Mouse (Mus musculus): Measurements from ENCODE around the gene Snx10. TPM values are rescaled to one million over a fixed set of nuclear protein-coding genes. Genes with fewer than 3 reads are reported as not detected.

Gene Snx10
- polyA plus RNA-seq, 2 experiments = 5.7 to 11.2 TPM

DNA sequence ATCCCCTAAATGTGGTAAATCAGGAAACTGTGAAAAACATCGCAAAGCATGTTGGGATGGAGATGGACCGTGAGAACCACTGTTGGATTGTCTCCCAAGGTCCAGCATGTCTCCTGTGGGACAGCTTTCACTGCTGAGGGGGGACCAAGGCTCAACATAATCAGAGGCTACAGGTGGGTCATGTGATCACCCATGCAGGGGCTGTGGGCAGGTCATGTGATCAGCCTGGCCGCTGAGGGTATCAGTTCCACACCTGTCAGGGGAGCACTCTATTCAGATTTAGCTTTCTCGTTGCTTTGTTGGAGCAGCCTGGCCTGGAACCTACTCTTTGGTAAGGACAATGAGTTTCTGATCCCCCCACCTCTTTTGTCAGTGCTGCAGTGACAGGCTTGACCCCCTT, 18.4 kb downstream of the Snx10 start:
- no peak overlapping the region for H3K4me3 ChIP-seq (replicated peaks; ENCODE audit: low read length)
- TF ChIP-seq POLR2A (IDR thresholded peaks at IDR 0.05; ENCODE audit: borderline replicate concordance, extremely low read depth, insufficient read depth, insufficient read length) = no peak
- H3K9ac ChIP-seq (ENCODE audit: low read depth, low read length, severe bottlenecking) = no peak overlapping the region
- DNase-seq (ENCODE audit: low spot score) (no peak), ATAC-seq (ENCODE audit: low FRiP score, low read depth) (no peak)
- no peak overlapping the region for H3K4me2 ChIP-seq (replicated peaks; ENCODE audit: low read depth, low read length, severe bottlenecking)
- WGBS = 85% methylated on average over 4 of the region's 4 CpGs
- no peaks in the 10 kb centered on the region for H3K9me3 ChIP-seq (ENCODE audit: control insufficient read depth, low read length)
- no peaks in the 10 kb centered on the region for H3K36me3 ChIP-seq (ENCODE audit: control insufficient read depth, insufficient read depth, low read length)
- H3K4me1 ChIP-seq (ENCODE audit: control insufficient read depth, insufficient read depth, low read length) = peaks cover 7% of the 10 kb centered on the region; the same call in 1 of the 2 replicates
- no peak overlapping the region for H3K27ac ChIP-seq (replicated peaks; ENCODE audit: low read depth, low read length)
- no peaks in the 10 kb centered on the region for H3K27me3 ChIP-seq (ENCODE audit: control insufficient read depth, insufficient read depth, low read length)

DNA sequence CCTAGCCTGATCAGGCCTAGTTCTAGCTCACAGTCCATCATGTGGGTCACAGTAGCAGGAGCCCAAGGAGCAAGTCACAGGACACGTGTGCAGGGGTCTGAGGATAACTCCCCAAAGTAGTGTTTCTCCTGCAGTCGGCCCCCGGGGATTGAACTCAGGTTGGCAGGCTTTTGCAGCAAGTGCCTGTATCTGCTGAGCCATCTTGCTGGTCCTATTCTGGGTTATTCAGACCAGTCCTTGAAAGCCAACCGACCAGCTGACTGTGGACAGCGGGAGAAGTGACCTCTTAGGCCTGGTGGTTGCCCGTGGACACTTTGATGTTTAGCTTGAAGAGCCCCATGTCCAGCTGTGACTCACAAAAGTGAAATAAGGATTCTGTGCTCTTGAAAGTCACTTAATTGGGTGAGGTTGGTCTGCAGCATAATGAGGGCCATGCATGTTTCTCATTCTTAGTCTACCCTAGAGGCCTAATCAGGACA, 20.0 kb downstream of the Snx10 start:
- 50% methylated on average over 6 of the region's 6 CpGs for WGBS
- no peaks in the 10 kb centered on the region for H3K27me3 ChIP-seq (ENCODE audit: control insufficient read depth, insufficient read depth, low read length)
- no peak overlapping the region for H3K4me2 ChIP-seq (replicated peaks; ENCODE audit: low read depth, low read length, severe bottlenecking)
- no peaks in the 10 kb centered on the region for H3K9me3 ChIP-seq (ENCODE audit: control insufficient read depth, low read length)
- no peak overlapping the region for H3K4me3 ChIP-seq (replicated peaks; ENCODE audit: low read length)
- no peak overlapping the region for H3K27ac ChIP-seq (replicated peaks; ENCODE audit: low read depth, low read length)
- TF ChIP-seq POLR2A (IDR thresholded peaks at IDR 0.05; ENCODE audit: borderline replicate concordance, extremely low read depth, insufficient read depth, insufficient read length) = no peak
- H3K36me3 ChIP-seq (ENCODE audit: control insufficient read depth, insufficient read depth, low read length) = no peaks in the 10 kb centered on the region
- no peak for ATAC-seq (ENCODE audit: low FRiP score, low read depth)
- DNase-seq (ENCODE audit: low spot score) = no peak
- no peak overlapping the region for H3K9ac ChIP-seq (ENCODE audit: low read depth, low read length, severe bottlenecking)
- H3K4me1 ChIP-seq (ENCODE audit: control insufficient read depth, insufficient read depth, low read length) = peaks cover 7% of the 10 kb centered on the region; the same call in 1 of the 2 replicates

DNA sequence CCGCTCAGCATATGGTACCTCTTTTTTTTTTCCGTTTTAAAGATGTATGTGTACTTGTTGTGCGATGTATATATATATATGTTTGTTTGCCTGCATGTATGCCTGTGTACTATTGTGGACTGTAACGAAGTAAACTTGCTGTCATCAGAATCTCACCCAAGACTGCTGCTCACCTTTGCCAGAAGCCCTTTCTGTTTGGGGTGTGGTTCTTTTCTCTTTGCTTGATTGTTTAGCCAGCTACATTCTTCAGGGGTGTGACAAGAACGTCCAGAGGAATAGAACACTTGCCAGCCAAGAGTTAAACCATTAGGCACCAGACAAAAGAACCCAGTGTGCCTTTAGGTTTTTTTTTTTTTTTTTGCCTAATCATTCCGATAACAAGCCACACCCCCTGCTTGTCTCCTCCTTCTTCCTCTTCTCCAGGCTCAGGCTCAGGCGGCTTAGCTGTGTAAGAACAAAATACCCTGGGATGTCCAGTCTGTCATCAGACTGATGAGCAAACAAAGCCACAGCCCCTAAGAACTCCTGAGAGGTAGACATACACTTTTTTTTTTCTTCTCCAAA, 20.5 kb downstream of the Snx10 start:
- ATAC-seq (ENCODE audit: low FRiP score, low read depth) = no peak

DNA sequence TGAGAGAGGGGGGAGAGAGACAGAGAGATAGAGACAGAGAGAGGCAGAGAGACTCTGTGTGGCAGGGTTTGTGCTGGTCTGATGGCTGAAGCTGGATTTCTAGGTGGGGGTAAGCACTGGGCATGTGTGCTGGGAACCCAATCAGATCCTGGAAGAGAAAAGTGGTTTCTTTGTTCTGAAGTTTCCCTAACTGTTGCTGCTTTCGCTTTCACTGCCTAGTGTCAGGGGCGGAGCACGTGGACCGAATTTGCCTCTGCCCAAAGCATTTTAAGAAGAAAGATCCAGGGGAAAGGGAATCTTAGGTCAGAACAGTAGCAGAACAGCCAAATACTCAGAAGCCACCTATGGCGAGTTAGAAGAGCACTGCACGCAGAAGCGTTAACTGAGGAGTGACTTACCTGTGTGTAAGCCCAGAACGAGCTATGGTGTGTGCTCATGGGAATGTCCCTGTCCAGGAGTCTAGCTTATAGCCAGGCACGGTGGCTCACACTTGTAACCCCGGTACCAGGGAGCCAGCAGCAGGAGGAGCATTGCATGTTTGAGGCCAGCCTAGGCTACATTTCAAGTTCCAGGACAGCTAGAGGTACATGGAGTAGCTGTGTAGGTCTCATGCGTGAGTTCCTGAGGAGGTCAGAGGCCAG, 21.6 kb downstream of the Snx10 start:
- Histone ChIP-seq H3K4me2 (replicated peaks; ENCODE audit: low read depth, low read length, severe bottlenecking) (no peak overlapping the region), H3K27me3 (ENCODE audit: control insufficient read depth, insufficient read depth, low read length) (no peaks in the 10 kb centered on the region), H3K4me1 (ENCODE audit: control insufficient read depth, insufficient read depth, low read length) (peaks cover 7% of the 10 kb centered on the region; the same call in 1 of the 2 replicates), H3K9ac (ENCODE audit: low read depth, low read length, severe bottlenecking) (no peak overlapping the region), H3K27ac (replicated peaks; ENCODE audit: low read depth, low read length) (no peak overlapping the region), H3K4me3 (replicated peaks; ENCODE audit: low read length) (no peak overlapping the region), H3K9me3 (ENCODE audit: control insufficient read depth, low read length) (no peaks in the 10 kb centered on the region), H3K36me3 (ENCODE audit: control insufficient read depth, insufficient read depth, low read length) (no peaks in the 10 kb centered on the region)
- no peak for ATAC-seq (ENCODE audit: low FRiP score, low read depth)
- TF ChIP-seq POLR2A (IDR thresholded peaks at IDR 0.05; ENCODE audit: borderline replicate concordance, extremely low read depth, insufficient read depth, insufficient read length) = no peak
- WGBS = 70% methylated on average over 11 of the region's 11 CpGs
- no peak for DNase-seq (ENCODE audit: low spot score)

More for the DNA sequence above, 20.5 kb downstream of the Snx10 start:
- Histone ChIP-seq H3K4me1 (ENCODE audit: control insufficient read depth, insufficient read depth, low read length) (peaks cover 7% of the 10 kb centered on the region; the same call in 1 of the 2 replicates), H3K9me3 (ENCODE audit: control insufficient read depth, low read length) (no peaks in the 10 kb centered on the region), H3K27ac (replicated peaks; ENCODE audit: low read depth, low read length) (no peak overlapping the region), H3K27me3 (ENCODE audit: control insufficient read depth, insufficient read depth, low read length) (no peaks in the 10 kb centered on the region), H3K9ac (ENCODE audit: low read depth, low read length, severe bottlenecking) (no peak overlapping the region), H3K4me2 (replicated peaks; ENCODE audit: low read depth, low read length, severe bottlenecking) (no peak overlapping the region), H3K4me3 (replicated peaks; ENCODE audit: low read length) (no peak overlapping the region), H3K36me3 (ENCODE audit: control insufficient read depth, insufficient read depth, low read length) (no peaks in the 10 kb centered on the region)
- no peak for TF ChIP-seq POLR2A (IDR thresholded peaks at IDR 0.05; ENCODE audit: borderline replicate concordance, extremely low read depth, insufficient read depth, insufficient read length)
- 31% methylated on average over 7 of the region's 7 CpGs for WGBS
- no peak for DNase-seq (ENCODE audit: low spot score)

DNA sequence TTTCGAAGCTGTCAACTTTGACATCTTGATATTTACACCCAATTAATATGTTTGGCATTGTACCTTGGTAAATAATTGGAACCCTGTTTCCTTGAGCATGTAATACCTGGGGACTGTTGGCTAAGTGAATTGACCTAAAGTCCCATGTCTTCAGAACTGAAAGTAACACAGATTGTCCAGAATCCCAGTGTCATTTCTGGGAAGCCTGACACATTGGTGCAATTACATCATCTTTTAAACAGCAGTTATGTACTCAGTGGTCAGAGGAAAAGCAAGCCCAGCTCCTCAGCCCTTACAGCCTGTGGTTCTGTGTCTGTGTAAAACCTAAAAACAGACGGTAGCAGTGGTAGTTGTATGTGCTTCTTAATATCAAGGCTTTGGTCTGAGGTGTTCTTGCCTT, 22.4 kb downstream of the Snx10 start:
- DNase-seq (ENCODE audit: low spot score) (no peak), ATAC-seq (ENCODE audit: low FRiP score, low read depth) (no peak)
- Histone ChIP-seq H3K9me3 (ENCODE audit: control insufficient read depth, low read length) (no peaks in the 10 kb centered on the region), H3K4me1 (ENCODE audit: control insufficient read depth, insufficient read depth, low read length) (peaks cover 7% of the 10 kb centered on the region; the same call in 1 of the 2 replicates), H3K36me3 (ENCODE audit: control insufficient read depth, insufficient read depth, low read length) (no peaks in the 10 kb centered on the region), H3K4me3 (replicated peaks; ENCODE audit: low read length) (no peak overlapping the region), H3K9ac (ENCODE audit: low read depth, low read length, severe bottlenecking) (no peak overlapping the region), H3K4me2 (replicated peaks; ENCODE audit: low read depth, low read length, severe bottlenecking) (no peak overlapping the region), H3K27ac (replicated peaks; ENCODE audit: low read depth, low read length) (no peak overlapping the region), H3K27me3 (ENCODE audit: control insufficient read depth, insufficient read depth, low read length) (no peaks in the 10 kb centered on the region)
- no peak for TF ChIP-seq POLR2A (IDR thresholded peaks at IDR 0.05; ENCODE audit: borderline replicate concordance, extremely low read depth, insufficient read depth, insufficient read length)
- 80% methylated on average over 2 of the region's 2 CpGs for WGBS
